Mouse (Mus musculus) hindbrain, embryonic 11.5 days (tissue): ENCODE measurements at regions not wholly inside any gene's neighbourhood (a gene's known extent, or its start where the extent isn't known, plus 50 kb on each side); places are given as distances from the start of the nearest gene placed in this dataset.

Experiments
- ATAC-seq: fragments of 200-750 bp; cut with Nextera tagmentation; 2 replicates; pipeline ENCODE4 v1.8.0; 2017; ENCODE audit warnings: mild to moderate bottlenecking, moderate TSS enrichment, moderate library complexity; ENCODE audit not compliant: low FRiP score
- DNase-seq: peaks from one replicate; pipeline ENCODE4 v3.0.0-alpha.2; 2015; ENCODE audit warnings: low spot score
- H3K27ac ChIP-seq: fragments of 300-500 bp; sonication (generic); 2 replicates; pipeline ENCODE4 v1.5.1; 2014; ENCODE audit warnings: mild to moderate bottlenecking, low read depth, low read length
- H3K27me3 ChIP-seq: fragments of 300-500 bp; sonication (generic); 2 replicates; pipeline ENCODE4 v1.6.1; 2014; ENCODE audit warnings: mild to moderate bottlenecking, low read length, moderate library complexity, mixed read lengths; ENCODE audit not compliant: control insufficient read depth, insufficient read depth
- H3K36me3 ChIP-seq: fragments of 300-500 bp; sonication (generic); 2 replicates; pipeline ENCODE4 v1.6.1; 2014; ENCODE audit warnings: mild to moderate bottlenecking, low read length, moderate library complexity, mixed read lengths; ENCODE audit not compliant: control insufficient read depth, insufficient read depth
- H3K4me1 ChIP-seq: fragments of 300-500 bp; sonication (generic); replicated peaks from 2 replicates; pipeline ENCODE4 v1.6.1; 2014; ENCODE audit warnings: low read length, mixed read lengths; ENCODE audit not compliant: control insufficient read depth, insufficient read depth
- H3K4me2 ChIP-seq: fragments of 300-500 bp; sonication (generic); replicated peaks from 2 replicates; pipeline ENCODE4 v1.6.1; 2014; ENCODE audit warnings: mild to moderate bottlenecking, low read depth, low read length
- H3K4me3 ChIP-seq: fragments of 300-500 bp; sonication (generic); 2 replicates; pipeline ENCODE4 v1.5.1; 2014; ENCODE audit warnings: low read depth, low read length
- H3K9ac ChIP-seq: fragments of 300-500 bp; sonication (generic); 2 replicates; pipeline ENCODE4 v1.6.1; 2014; ENCODE audit warnings: low read depth, low read length
- H3K9me3 ChIP-seq: fragments of 300-500 bp; sonication (generic); 2 replicates; pipeline ENCODE4 v1.6.1; 2016; ENCODE audit warnings: low read length; ENCODE audit not compliant: control insufficient read depth
- WGBS: fragments of 180-500 bp; shearing (Covaris S2); extraction: QIAGEN DNeasy Blood & Tissue Kit; methylation state at CpG from one replicate; pipeline ENCODE4 v1.1.7; 2014; 5-methylcytosine and 5-hydroxymethylcytosine counted together

DNA sequence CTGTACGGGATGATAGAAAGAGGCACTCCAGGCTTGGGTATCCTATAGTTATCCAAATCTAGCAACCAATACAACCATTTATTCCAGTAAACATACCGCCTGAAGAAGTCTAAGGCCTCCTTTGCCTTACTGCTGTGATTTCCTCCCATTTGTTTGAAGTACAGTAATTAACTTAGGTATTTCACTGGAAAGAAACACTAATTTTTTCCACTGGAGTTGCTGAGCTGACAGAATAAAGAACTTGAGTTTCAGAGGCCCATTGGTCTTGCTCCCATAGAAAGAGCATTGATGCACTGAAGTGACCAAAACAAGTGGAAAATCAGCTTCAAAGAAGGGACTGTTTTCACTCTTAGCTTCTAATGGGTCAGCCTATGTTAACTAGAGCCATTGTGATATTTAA lies 1100.8 kb upstream of the Gm7489 start:
- H3K27ac ChIP-seq: no peak overlapping the region
- ATAC-seq (no peak), DNase-seq (no peak)
- H3K9me3 ChIP-seq: no peaks in the 10 kb centered on the region
- no peaks in the 10 kb centered on the region for H3K27me3 ChIP-seq
- no peak overlapping the region for H3K4me3 ChIP-seq
- H3K9ac ChIP-seq: no peak overlapping the region
- WGBS: 94% methylated on average over 2 of the region's 2 CpGs
- no peaks in the 10 kb centered on the region for H3K36me3 ChIP-seq
- no peaks in the 10 kb centered on the region for H3K4me1 ChIP-seq
- no peak overlapping the region for H3K4me2 ChIP-seq

GRCm38 (mm10) chr15:52785196-52785595 lies 1099.5 kb upstream of the Gm7489 start:
- ATAC-seq: no peak
- no peak for DNase-seq
- 85% methylated on average over 3 of the region's 3 CpGs for WGBS
- H3K9me3 ChIP-seq: no peaks in the 10 kb centered on the region
- H3K27me3 ChIP-seq: no peaks in the 10 kb centered on the region
- no peak overlapping the region for H3K27ac ChIP-seq
- no peaks in the 10 kb centered on the region for H3K4me1 ChIP-seq
- H3K36me3 ChIP-seq: no peaks in the 10 kb centered on the region
- no peak overlapping the region for H3K4me2 ChIP-seq
- no peak overlapping the region for H3K4me3 ChIP-seq
- no peak overlapping the region for H3K9ac ChIP-seq

GRCm38 (mm10) chr15:52785976-52786375 lies 1098.7 kb upstream of the Gm7489 start:
- WGBS: 88% methylated on average over 8 of the region's 8 CpGs
- no peaks in the 10 kb centered on the region for H3K4me1 ChIP-seq

GRCm38 (mm10) chr15:52805479-52806199 lies 1079.1 kb upstream of the Gm7489 start:
- ATAC-seq (no peak), DNase-seq (no peak)
- H3K9me3 ChIP-seq: no peaks in the 10 kb centered on the region
- H3K9ac ChIP-seq: no peak overlapping the region
- WGBS: 86% methylated on average over 4 of the region's 4 CpGs
- H3K4me2 ChIP-seq: no peak overlapping the region
- H3K4me3 ChIP-seq: no peak overlapping the region
- H3K36me3 ChIP-seq: no peaks in the 10 kb centered on the region
- no peak overlapping the region for H3K27ac ChIP-seq
- no peaks in the 10 kb centered on the region for H3K27me3 ChIP-seq
- no peaks in the 10 kb centered on the region for H3K4me1 ChIP-seq

More at GRCm38 (mm10) chr15:52785976-52786375, 1098.7 kb upstream of the Gm7489 start:
- Histone ChIP-seq H3K9me3 (no peaks in the 10 kb centered on the region), H3K27me3 (no peaks in the 10 kb centered on the region), H3K4me3 (no peak overlapping the region), H3K36me3 (no peaks in the 10 kb centered on the region), H3K27ac (no peak overlapping the region), H3K9ac (no peak overlapping the region), H3K4me2 (no peak overlapping the region)
- ATAC-seq (no peak), DNase-seq (no peak)

DNA sequence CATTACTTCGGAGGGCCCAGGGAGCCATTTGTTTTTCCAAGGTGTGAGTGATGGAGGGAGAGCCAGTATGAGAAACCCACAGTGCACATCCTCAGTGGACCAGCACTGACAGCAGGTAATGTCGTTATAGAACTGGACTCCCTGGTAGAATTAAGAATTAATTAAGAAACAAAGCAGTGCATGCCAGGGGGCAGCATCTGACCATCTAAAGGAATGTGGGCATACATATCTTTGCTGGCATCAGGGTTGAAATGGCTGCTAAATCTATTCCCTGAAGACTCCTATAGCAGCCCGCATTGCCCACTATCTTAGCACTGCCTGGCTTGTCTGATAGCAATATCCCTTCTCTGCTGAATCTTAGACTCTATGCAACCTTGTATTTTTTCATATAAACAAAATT lies 1076.1 kb upstream of the Gm7489 start:
- no peak overlapping the region for H3K9ac ChIP-seq

GRCm38 (mm10) chr15:52820796-52821195 lies 1063.9 kb upstream of the Gm7489 start:
- no peak overlapping the region for H3K4me2 ChIP-seq
- H3K4me3 ChIP-seq: no peak overlapping the region
- no peak overlapping the region for H3K27ac ChIP-seq
- DNase-seq (no peak), ATAC-seq (no peak)
- no peaks in the 10 kb centered on the region for H3K4me1 ChIP-seq
- no peak overlapping the region for H3K9ac ChIP-seq
- no peaks in the 10 kb centered on the region for H3K36me3 ChIP-seq
- H3K9me3 ChIP-seq: no peaks in the 10 kb centered on the region
- H3K27me3 ChIP-seq: no peaks in the 10 kb centered on the region
- WGBS: 91% methylated on average over 6 of the region's 6 CpGs

More for the DNA sequence above, 1076.1 kb upstream of the Gm7489 start:
- Histone ChIP-seq H3K4me2 (no peak overlapping the region), H3K9me3 (no peaks in the 10 kb centered on the region), H3K27ac (no peak overlapping the region), H3K4me1 (no peaks in the 10 kb centered on the region), H3K4me3 (no peak overlapping the region), H3K36me3 (no peaks in the 10 kb centered on the region), H3K27me3 (no peaks in the 10 kb centered on the region)
- ATAC-seq (no peak), DNase-seq (no peak)
- WGBS: 81% methylated on average over 3 of the region's 3 CpGs

GRCm38 (mm10) chr15:52836896-52837295 lies 1047.8 kb upstream of the Gm7489 start:
- no peaks in the 10 kb centered on the region for H3K9me3 ChIP-seq
- WGBS: 80% methylated on average over 2 of the region's 2 CpGs

GRCm38 (mm10) chr15:52848132-52848531 lies 1036.6 kb upstream of the Gm7489 start:
- no peak for DNase-seq
- ATAC-seq: no peak
- Histone ChIP-seq H3K36me3 (no peaks in the 10 kb centered on the region), H3K9ac (no peak overlapping the region), H3K27ac (no peak overlapping the region), H3K27me3 (no peaks in the 10 kb centered on the region), H3K9me3 (no peaks in the 10 kb centered on the region), H3K4me1 (no peaks in the 10 kb centered on the region), H3K4me2 (no peak overlapping the region), H3K4me3 (no peak overlapping the region)

More at GRCm38 (mm10) chr15:52836896-52837295, 1047.8 kb upstream of the Gm7489 start:
- Histone ChIP-seq H3K36me3 (no peaks in the 10 kb centered on the region), H3K27me3 (no peaks in the 10 kb centered on the region), H3K4me2 (no peak overlapping the region), H3K9ac (no peak overlapping the region), H3K27ac (no peak overlapping the region), H3K4me3 (no peak overlapping the region), H3K4me1 (no peaks in the 10 kb centered on the region)
- no peak for DNase-seq
- ATAC-seq: no peak

GRCm38 (mm10) chr15:52858682-52859081 lies 1026.0 kb upstream of the Gm7489 start:
- no peak overlapping the region for H3K4me2 ChIP-seq
- no peak overlapping the region for H3K9ac ChIP-seq
- WGBS: 93% methylated on average over 4 of the region's 4 CpGs
- H3K27ac ChIP-seq: no peak overlapping the region
- no peaks in the 10 kb centered on the region for H3K36me3 ChIP-seq
- no peaks in the 10 kb centered on the region for H3K9me3 ChIP-seq
- no peak for ATAC-seq
- no peaks in the 10 kb centered on the region for H3K27me3 ChIP-seq
- DNase-seq: no peak
- no peak overlapping the region for H3K4me3 ChIP-seq
- no peaks in the 10 kb centered on the region for H3K4me1 ChIP-seq
